13 mouse cellular contexts compared by ENCODE assay signal in genomic region chr19:53448206-53448605, GRCm38 (mm10). TPM values are rescaled to one million over a fixed set of nuclear protein-coding genes. Genes with fewer than 3 reads are reported as not detected.
DNase-seq lines count a peak whose midpoint lies in the region; ATAC-seq lines count a peak whose summit lies in the region.
"Had no signal": no experiment of that assay in that cellular context is flagged by ENCODE, and none has a peak within 500 bp of the region (broad histone marks: within the 10 kb centered on the region; RNA-seq: fewer than 3 reads in every experiment).

No protein-coding gene starts in this region.

- H3K9me3 ChIP-seq in forebrain, embryonic 13.5 days (replicated peaks): no peaks in the 10 kb centered on the region
- H3K9me3 ChIP-seq: forebrain, embryonic 15.5 days; liver, embryonic 13.5 days had no signal

- ATAC-seq in forebrain, embryonic 13.5 days: no peak
- ATAC-seq: forebrain, embryonic 15.5 days had no signal

- DNase-seq in adrenal gland, postnatal 14 days: peak; percentile 48
- no peak for DNase-seq in adrenal gland, adult 2 months
- DNase-seq in kidney, adult 18-20 months: peak; percentile 55
- DNase-seq in kidney, postnatal 4 days: no peak
- peak; percentile 32 for DNase-seq in 3T3-L1 (ENCODE audit: low read depth, low spot score)
- peak; percentile 51 to 67 for DNase-seq in kidney, postnatal 36 days
- no peak for DNase-seq in retina, embryonic 14.5 days (ENCODE audit: low spot score)
- DNase-seq: gastrocnemius, postnatal 25 days; liver, embryonic 13.5 days; midbrain, embryonic 14.5 days; right cerebral cortex, postnatal 14 days had no signal

- H3K27me3 ChIP-seq in forebrain, embryonic 13.5 days: 0 out of 2 replicates have a peak, but pooled peaks cover 5% of the 10 kb centered on the region
- H3K27me3 ChIP-seq: forebrain, embryonic 15.5 days had no signal

- H3K9ac ChIP-seq in forebrain, embryonic 13.5 days: no peak overlapping the region
- H3K9ac ChIP-seq: forebrain, embryonic 15.5 days; liver, embryonic 13.5 days had no signal

- no peaks in the 10 kb centered on the region for H3K36me3 ChIP-seq in forebrain, embryonic 13.5 days (ENCODE audit: poor library complexity, severe bottlenecking)
- H3K36me3 ChIP-seq: forebrain, embryonic 15.5 days; liver, embryonic 13.5 days had no signal

- H3K27ac ChIP-seq in forebrain, embryonic 13.5 days: no peak overlapping the region
- H3K27ac ChIP-seq: forebrain, embryonic 15.5 days; liver, embryonic 13.5 days had no signal

- 71% methylated on average over 10 of the region's 10 CpGs for WGBS in forebrain, embryonic 13.5 days

- H3K4me3 ChIP-seq in forebrain, embryonic 13.5 days: no peak overlapping the region
- H3K4me3 ChIP-seq: forebrain, embryonic 15.5 days; liver, embryonic 13.5 days had no signal

- H3K4me1 ChIP-seq in forebrain, embryonic 13.5 days: peaks cover 34% of the 10 kb centered on the region

- H3K4me2 ChIP-seq in forebrain, embryonic 13.5 days: no peak overlapping the region
- H3K4me2 ChIP-seq: forebrain, embryonic 15.5 days; liver, embryonic 13.5 days had no signal

RNA-seq across cellular contexts. Expression of gene Smndc1, which starts 57.8 kb away (rescaled TPM):
- 43.0 and 44.7 TPM in 2 replicates for total RNA-seq in adrenal gland, postnatal 14 days (2021)
- total RNA-seq in adrenal gland, adult 2 months (2021): 10 to 100 TPM; 38.1 to 48.6 TPM
- polyA plus RNA-seq in adrenal gland, adult 2 months (2012; rRNA removed): 1.2 TPM in 2 replicates
- 48.7 and 50.9 TPM in 2 replicates for polyA plus RNA-seq in forebrain, embryonic 13.5 days (2015; fragmentation: Nextera tagmentation; extraction: Ambion mirVana)

Comparison
In these comparisons a context has a peak if more than half of its experiments do, and no peak if none do; other contexts are left out.
1. DNase-seq: peak in adrenal gland, postnatal 14 days (single experiment), kidney, adult 18-20 months (single experiment), 3T3-L1 (single experiment) and kidney, postnatal 36 days (2 of 2); none in adrenal gland, adult 2 months (single experiment), kidney, postnatal 4 days (0 of 2) and retina, embryonic 14.5 days (single experiment).